Mouse (Mus musculus) neural tube, embryonic 11.5 days (tissue): ENCODE measurements around the gene Cfb. TPM values are rescaled to one million over a fixed set of nuclear protein-coding genes. Genes with fewer than 3 reads are reported as not detected.

Experiments
- ATAC-seq: fragments of 200-750 bp; cut with Nextera tagmentation; 2 replicates; pipeline ENCODE4 v1.8.0; 2017; ENCODE audit warnings: moderate number of reproducible peaks, mild to moderate bottlenecking, moderate TSS enrichment, moderate library complexity; ENCODE audit not compliant: insufficient read depth, low FRiP score, low TSS enrichment
- DNase-seq: peaks from one replicate; pipeline ENCODE4 v3.0.0-alpha.2; 2015; ENCODE audit warnings: low spot score
- H3K27ac ChIP-seq: fragments of 300-500 bp; sonication (generic); 2 replicates; pipeline ENCODE4 v1.5.1; 2014; ENCODE audit warnings: low read depth, mild to moderate bottlenecking, low read length
- H3K27me3 ChIP-seq: fragments of 300-500 bp; sonication (generic); 2 replicates; pipeline ENCODE4 v1.6.1; 2014; ENCODE audit warnings: mild to moderate bottlenecking, low read length, mixed read lengths; ENCODE audit not compliant: control insufficient read depth, insufficient read depth
- H3K36me3 ChIP-seq: fragments of 300-500 bp; sonication (generic); 2 replicates; pipeline ENCODE4 v1.6.1; 2014; ENCODE audit warnings: mild to moderate bottlenecking, low read length, moderate library complexity, mixed read lengths; ENCODE audit not compliant: control insufficient read depth, insufficient read depth
- H3K4me1 ChIP-seq: fragments of 300-500 bp; sonication (generic); 2 replicates; pipeline ENCODE4 v1.6.1; 2014; ENCODE audit warnings: low read length, mixed read lengths; ENCODE audit not compliant: control insufficient read depth, insufficient read depth
- H3K4me2 ChIP-seq: fragments of 300-500 bp; sonication (generic); 2 replicates; pipeline ENCODE4 v1.6.1; 2014; ENCODE audit warnings: low read depth, mild to moderate bottlenecking, moderate library complexity
- H3K4me3 ChIP-seq: fragments of 300-500 bp; sonication (generic); 2 replicates; pipeline ENCODE4 v1.5.1; 2014; ENCODE audit warnings: low read depth, low read length
- H3K9ac ChIP-seq: fragments of 300-500 bp; sonication (generic); 2 replicates; pipeline ENCODE4 v1.6.1; 2014; ENCODE audit warnings: mild to moderate bottlenecking, low read length
- H3K9me3 ChIP-seq: fragments of 300-500 bp; sonication (generic); 2 replicates; pipeline ENCODE4 v1.6.1; 2016; ENCODE audit warnings: low read length; ENCODE audit not compliant: control insufficient read depth
- WGBS: fragments of 180-500 bp; shearing (Covaris S2); extraction: QIAGEN DNeasy Blood & Tissue Kit; methylation state at CpG from one replicate; pipeline ENCODE4 v1.1.7; 2014; 5-methylcytosine and 5-hydroxymethylcytosine counted together
- microRNA-seq: library from miRNA; unstranded; fragments of <30 nt; microRNA quantifications from one replicate; pipeline ENCODE4, GENCODE M21; 2016
- polyA plus RNA-seq: library from polyadenylated mRNA; unstranded; fragments of >200 nt; fragmentation: Nextera tagmentation; extraction: Ambion mirVana; gene quantifications from 2 replicates; pipeline ENCODE4 v1.2.1, GENCODE M21; 2014

Cfb gene
- polyA plus RNA-seq, 1 experiment from 2014 or later = 2.6 TPM

DNA sequence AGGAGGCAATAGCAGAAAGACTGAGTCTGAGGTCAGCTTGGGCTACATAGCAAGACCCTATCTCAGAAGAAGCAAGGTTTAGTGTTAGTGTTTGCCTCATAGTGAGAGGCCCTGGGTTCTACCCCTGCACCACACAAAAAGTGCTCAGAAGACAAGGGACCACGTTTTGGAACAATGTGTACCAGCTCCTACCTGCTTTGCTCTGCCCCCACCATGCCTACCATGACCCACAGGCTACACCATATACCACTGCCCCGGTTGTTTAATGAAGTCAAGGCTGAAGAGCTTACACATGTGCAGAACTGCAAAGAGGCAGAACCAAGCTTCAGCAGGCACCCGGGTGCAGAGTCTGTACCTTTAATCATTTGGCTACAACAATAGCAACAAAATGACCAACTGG is 55.1 kb downstream of the Cfb start:
- WGBS = 65% methylated on average over 3 of the region's 3 CpGs

More for the DNA sequence above, 55.1 kb downstream of the Cfb start:
- H3K36me3 ChIP-seq = no peaks in the 10 kb centered on the region
- no peak overlapping the region for H3K27ac ChIP-seq
- DNase-seq (no peak), ATAC-seq (no peak)
- no peaks in the 10 kb centered on the region for H3K9me3 ChIP-seq
- H3K4me3 ChIP-seq = no peak overlapping the region
- H3K27me3 ChIP-seq = no peaks in the 10 kb centered on the region
- no peak overlapping the region for H3K4me2 ChIP-seq
- no peak overlapping the region for H3K9ac ChIP-seq
- H3K4me1 ChIP-seq = no peaks in the 10 kb centered on the region

Small RNA genes lying within 50 kb of the gene (microRNA-seq; reads per million reads assigned to microRNA genes)
- gene Mir6970 (not detected), gene Mir6971 (1.0 reads per million), gene Mir6972 (not detected)

Other genes with a start within 250 kb of the Cfb start
- gene Egfl8, start 246.5 kb downstream of the Cfb start, polyA plus RNA-seq = 10.2 and 12.1 TPM in 2 replicates
- 27.6 and 30.3 TPM in 2 replicates for gene Ppt2, start 234.0 kb downstream of the Cfb start, polyA plus RNA-seq
- gene Prrt1, start 233.0 kb downstream of the Cfb start, polyA plus RNA-seq = 0.57 and 0.87 TPM in 2 replicates
- gene Fkbpl, start 217.8 kb downstream of the Cfb start, polyA plus RNA-seq = 15.5 and 17.6 TPM in 2 replicates
- 78.3 and 88.4 TPM in 2 replicates for gene Atf6b, start 215.4 kb downstream of the Cfb start, polyA plus RNA-seq
- 0.03 TPM in 1 of 2 replicates, not detected in the other for gene Tnxb, start 192.0 kb downstream of the Cfb start, polyA plus RNA-seq
- gene C4b, start 118.6 kb downstream of the Cfb start, polyA plus RNA-seq = not detected in 2 replicates
- gene Cyp21a1, start 58.0 kb downstream of the Cfb start, polyA plus RNA-seq = not detected in 2 replicates
- gene Stk19, start 25.6 kb downstream of the Cfb start, polyA plus RNA-seq = 20.3 and 24.7 TPM in 2 replicates
- gene Dxo, start 25.5 kb downstream of the Cfb start, polyA plus RNA-seq = 69.4 and 71.0 TPM in 2 replicates
- gene Skiv2l, start 12.3 kb downstream of the Cfb start, polyA plus RNA-seq = 45.0 and 55.7 TPM in 2 replicates
- 125 and 132 TPM in 2 replicates for gene Nelfe, start 12.1 kb downstream of the Cfb start, polyA plus RNA-seq
- 1.7 and 2.1 TPM in 2 replicates for gene Zbtb12, start 17.0 kb upstream of the Cfb start, polyA plus RNA-seq
- gene Gm20547, start 19.5 kb upstream of the Cfb start, polyA plus RNA-seq = not detected in 2 replicates
- 0.57 and 0.86 TPM in 2 replicates for gene C2, start 35.7 kb upstream of the Cfb start, polyA plus RNA-seq
- 62.7 and 70.3 TPM in 2 replicates for gene Ehmt2, start 36.0 kb upstream of the Cfb start, polyA plus RNA-seq
- gene Slc44a4, start 51.9 kb upstream of the Cfb start, polyA plus RNA-seq = not detected in 2 replicates
- gene Neu1, start 68.7 kb upstream of the Cfb start, polyA plus RNA-seq = 16.4 and 16.8 TPM in 2 replicates
- gene Hspa1b, start 96.7 kb upstream of the Cfb start, polyA plus RNA-seq = 0.13 and 0.37 TPM in 2 replicates
- not detected in 2 replicates for gene Gm20481, start 107.4 kb upstream of the Cfb start, polyA plus RNA-seq
- 1.1 and 1.9 TPM in 2 replicates for gene Hspa1a, start 109.6 kb upstream of the Cfb start, polyA plus RNA-seq
- gene Hspa1l, start 110.2 kb upstream of the Cfb start, polyA plus RNA-seq = 1.8 and 2.0 TPM in 2 replicates
- 209 and 211 TPM in 2 replicates for gene Lsm2, start 119.3 kb upstream of the Cfb start, polyA plus RNA-seq
- gene Vars, start 138.5 kb upstream of the Cfb start, polyA plus RNA-seq = 109 and 114 TPM in 2 replicates
- gene Vwa7, start 154.1 kb upstream of the Cfb start, polyA plus RNA-seq = 0.08 TPM in 1 of 2 replicates, not detected in the other
- 3.9 and 5.2 TPM in 2 replicates for gene Sapcd1, start 165.5 kb upstream of the Cfb start, polyA plus RNA-seq
- gene Msh5, start 184.2 kb upstream of the Cfb start, polyA plus RNA-seq = 4.1 and 6.2 TPM in 2 replicates
- 82.8 and 89.7 TPM in 2 replicates for gene Clic1, start 187.4 kb upstream of the Cfb start, polyA plus RNA-seq
- gene Ddah2, start 196.5 kb upstream of the Cfb start, polyA plus RNA-seq = 638 and 659 TPM in 2 replicates
- gene Ly6g6c, start 202.9 kb upstream of the Cfb start, polyA plus RNA-seq = 0.43 TPM in 1 of 2 replicates, not detected in the other
- gene Mpig6b, start 203.7 kb upstream of the Cfb start, polyA plus RNA-seq = 1.5 and 2.0 TPM in 2 replicates
- gene Ly6g6e, start 214.4 kb upstream of the Cfb start, polyA plus RNA-seq = 0.39 and 0.46 TPM in 2 replicates
- gene Ly6g6d, start 215.5 kb upstream of the Cfb start, polyA plus RNA-seq = 1.0 and 3.2 TPM in 2 replicates
- 1.3 and 1.4 TPM in 2 replicates for gene Ly6g6f, start 223.1 kb upstream of the Cfb start, polyA plus RNA-seq
- gene Abhd16a, start 226.7 kb upstream of the Cfb start, polyA plus RNA-seq = 50.5 and 59.9 TPM in 2 replicates
- gene Ly6g5c, start 245.8 kb upstream of the Cfb start, polyA plus RNA-seq = not detected in 2 replicates